Mouse (Mus musculus) heart, adult 2 months (tissue): ENCODE results near the gene Smndc1.

Source experiments
- CTCF ChIP-seq: fragments of 200-600 bp; IDR thresholded peaks from 2 replicates; pipeline ENCODE4 v1.8.1; 2022; ENCODE audit warnings: antibody characterized with exemption, mild to moderate bottlenecking, moderate library complexity
- EP300 ChIP-seq: fragments of 200-500 bp; IDR thresholded peaks from 2 replicates; pipeline ENCODE4 v1.6.1; 2011; ENCODE audit warnings: low read depth, low read length, control low read depth; ENCODE audit not compliant: insufficient read depth
- POLR2A ChIP-seq: fragments of 200-500 bp; IDR thresholded peaks from 2 replicates; pipeline ENCODE4 v1.6.1; 2011; ENCODE audit warnings: mild to moderate bottlenecking, low read depth, low read length, control low read depth; ENCODE audit not compliant: insufficient read depth

GRCm38 (mm10) chr19:53427346-53427745 is 37.0 kb upstream of the Smndc1 start:
- TF ChIP-seq EP300, result no peak
- TF ChIP-seq POLR2A, result no peak
- TF ChIP-seq CTCF, result no peak
